Mouse (Mus musculus) hindbrain, embryonic 11.5 days (tissue): ENCODE results near the gene Lmod2. TPM values are rescaled to one million over a fixed set of nuclear protein-coding genes. Genes with fewer than 3 reads are reported as not detected.

Source experiments
- ATAC-seq: fragments of 200-750 bp; cut with Nextera tagmentation; 2 replicates; pipeline ENCODE4 v1.8.0; 2017; ENCODE audit warnings: mild to moderate bottlenecking, moderate TSS enrichment, moderate library complexity; ENCODE audit not compliant: low FRiP score
- DNase-seq: peaks from one replicate; pipeline ENCODE4 v3.0.0-alpha.2; 2015; ENCODE audit warnings: low spot score
- H3K27ac ChIP-seq: fragments of 300-500 bp; sonication (generic); 2 replicates; pipeline ENCODE4 v1.5.1; 2014; ENCODE audit warnings: mild to moderate bottlenecking, low read depth, low read length
- H3K27me3 ChIP-seq: fragments of 300-500 bp; sonication (generic); 2 replicates; pipeline ENCODE4 v1.6.1; 2014; ENCODE audit warnings: mild to moderate bottlenecking, low read length, moderate library complexity, mixed read lengths; ENCODE audit not compliant: control insufficient read depth, insufficient read depth
- H3K36me3 ChIP-seq: fragments of 300-500 bp; sonication (generic); 2 replicates; pipeline ENCODE4 v1.6.1; 2014; ENCODE audit warnings: mild to moderate bottlenecking, low read length, moderate library complexity, mixed read lengths; ENCODE audit not compliant: control insufficient read depth, insufficient read depth
- H3K4me1 ChIP-seq: fragments of 300-500 bp; sonication (generic); replicated peaks from 2 replicates; pipeline ENCODE4 v1.6.1; 2014; ENCODE audit warnings: low read length, mixed read lengths; ENCODE audit not compliant: control insufficient read depth, insufficient read depth
- H3K4me2 ChIP-seq: fragments of 300-500 bp; sonication (generic); replicated peaks from 2 replicates; pipeline ENCODE4 v1.6.1; 2014; ENCODE audit warnings: mild to moderate bottlenecking, low read depth, low read length
- H3K4me3 ChIP-seq: fragments of 300-500 bp; sonication (generic); 2 replicates; pipeline ENCODE4 v1.5.1; 2014; ENCODE audit warnings: low read depth, low read length
- H3K9ac ChIP-seq: fragments of 300-500 bp; sonication (generic); 2 replicates; pipeline ENCODE4 v1.6.1; 2014; ENCODE audit warnings: low read depth, low read length
- H3K9me3 ChIP-seq: fragments of 300-500 bp; sonication (generic); 2 replicates; pipeline ENCODE4 v1.6.1; 2016; ENCODE audit warnings: low read length; ENCODE audit not compliant: control insufficient read depth
- WGBS: fragments of 180-500 bp; shearing (Covaris S2); extraction: QIAGEN DNeasy Blood & Tissue Kit; methylation state at CpG from one replicate; pipeline ENCODE4 v1.1.7; 2014; 5-methylcytosine and 5-hydroxymethylcytosine counted together
- polyA plus RNA-seq: library from polyadenylated mRNA; unstranded; fragments of >200 nt; fragmentation: Nextera tagmentation; extraction: Ambion mirVana; gene quantifications from 2 replicates; pipeline ENCODE4 v1.2.1, GENCODE M21; 2014

Lmod2 gene
- polyA plus RNA-seq, 1 experiment from 2014 or later, result not detected

- H3K36me3 ChIP-seq, result no peaks in the 10 kb centered on the region
- H3K27me3 ChIP-seq, result no peaks in the 10 kb centered on the region
- no peak for ATAC-seq
- H3K9me3 ChIP-seq, result no peaks in the 10 kb centered on the region
- H3K4me3 ChIP-seq, result no peak overlapping the region
- WGBS, result 76% methylated on average over 11 of the region's 11 CpGs
- no peak overlapping the region for H3K27ac ChIP-seq
- H3K9ac ChIP-seq, result no peak overlapping the region
- no peak for DNase-seq
- no peak overlapping the region for H3K4me2 ChIP-seq
- H3K4me1 ChIP-seq, result no peaks in the 10 kb centered on the region
Measured at GRCm38 (mm10) chr6:24570278-24570677, 27.3 kb upstream of the Lmod2 start.

DNA sequence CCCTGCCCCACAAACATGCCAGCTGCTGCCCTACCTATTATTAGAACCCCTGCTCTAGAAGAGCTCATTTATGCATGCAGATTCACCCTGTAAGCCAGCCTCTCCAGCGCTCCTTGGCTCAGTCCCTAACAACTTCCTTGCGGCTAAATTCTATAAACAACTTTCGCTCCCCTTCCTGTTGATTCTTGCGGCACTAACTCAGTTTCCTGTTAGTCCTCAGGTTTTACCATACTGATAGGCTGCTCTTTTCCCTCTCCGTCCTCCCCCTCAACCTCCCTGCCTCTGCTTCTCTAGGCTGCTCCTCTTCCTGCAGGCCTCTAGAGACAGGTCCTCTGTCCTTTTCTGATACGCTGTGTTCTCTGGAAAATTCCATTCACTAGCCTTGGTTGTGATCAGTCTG, 26.4 kb upstream of the Lmod2 start:
- no peaks in the 10 kb centered on the region for H3K4me1 ChIP-seq
- H3K4me3 ChIP-seq, result no peak overlapping the region
- ATAC-seq (no peak), DNase-seq (no peak)
- H3K9ac ChIP-seq, result no peak overlapping the region
- H3K27me3 ChIP-seq, result no peaks in the 10 kb centered on the region
- H3K36me3 ChIP-seq, result no peaks in the 10 kb centered on the region
- no peak overlapping the region for H3K4me2 ChIP-seq
- no peak overlapping the region for H3K27ac ChIP-seq
- H3K9me3 ChIP-seq, result no peaks in the 10 kb centered on the region
- WGBS, result 83% methylated on average over 6 of the region's 6 CpGs

- Histone ChIP-seq H3K27me3 (no peaks in the 10 kb centered on the region), H3K27ac (no peak overlapping the region), H3K4me3 (no peak overlapping the region), H3K4me2 (no peak overlapping the region), H3K9me3 (no peaks in the 10 kb centered on the region), H3K36me3 (no peaks in the 10 kb centered on the region), H3K9ac (no peak overlapping the region), H3K4me1 (no peaks in the 10 kb centered on the region)
- 92% methylated on average over 14 of the region's 14 CpGs for WGBS
- ATAC-seq, result no peak
- no peak for DNase-seq
Measured at GRCm38 (mm10) chr6:24572431-24572830, 25.1 kb upstream of the Lmod2 start.

DNA sequence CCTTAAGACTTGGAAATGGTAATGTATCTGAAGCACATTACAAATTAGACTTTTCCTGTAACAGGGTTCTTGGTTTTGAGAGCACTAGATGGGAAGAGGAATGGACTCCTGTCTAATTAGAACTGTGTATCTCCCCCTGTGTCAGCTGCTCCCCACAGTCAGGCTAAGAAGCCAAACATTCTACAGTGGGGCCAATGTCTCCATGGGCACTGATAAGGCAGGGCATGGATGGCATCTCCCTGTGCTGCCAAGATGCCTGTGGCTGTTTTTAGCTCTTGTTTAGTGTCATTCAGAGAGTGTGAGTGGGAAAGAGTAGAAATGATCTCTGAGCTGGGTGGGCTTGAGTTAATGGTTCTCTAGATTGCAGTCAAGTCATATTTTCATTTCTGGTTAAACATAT, 24.2 kb upstream of the Lmod2 start:
- Histone ChIP-seq H3K4me3 (no peak overlapping the region), H3K36me3 (no peaks in the 10 kb centered on the region), H3K9ac (no peak overlapping the region), H3K4me2 (no peak overlapping the region), H3K27ac (no peak overlapping the region), H3K27me3 (no peaks in the 10 kb centered on the region), H3K4me1 (no peaks in the 10 kb centered on the region), H3K9me3 (no peaks in the 10 kb centered on the region)
- ATAC-seq, result no peak
- no peak for DNase-seq

DNA sequence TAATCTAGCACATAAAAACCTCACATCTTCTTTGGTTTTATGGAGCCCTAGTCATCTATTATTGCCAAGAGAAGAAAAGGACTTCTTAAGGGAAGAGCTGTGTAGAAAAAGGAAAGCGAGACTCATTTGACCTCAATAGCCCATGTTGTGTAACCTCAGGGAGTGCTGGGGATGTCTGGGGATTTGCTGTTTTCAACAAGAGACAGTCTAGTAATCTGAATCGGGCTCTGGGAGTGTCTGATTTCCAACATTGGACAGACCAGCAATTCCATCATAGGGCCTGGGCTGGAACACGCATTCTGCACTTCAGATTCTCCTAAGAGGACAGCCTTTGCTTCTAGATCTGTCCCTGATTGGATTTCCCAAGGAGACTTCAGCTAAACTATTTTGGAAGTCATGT, 14.1 kb upstream of the Lmod2 start:
- DNase-seq, result no peak
- ATAC-seq, result no peak
- 88% methylated on average over 3 of the region's 3 CpGs for WGBS
- no peaks in the 10 kb centered on the region for H3K4me1 ChIP-seq
- H3K4me2 ChIP-seq, result no peak overlapping the region
- no peaks in the 10 kb centered on the region for H3K36me3 ChIP-seq
- no peak overlapping the region for H3K4me3 ChIP-seq
- no peaks in the 10 kb centered on the region for H3K27me3 ChIP-seq
- no peak overlapping the region for H3K27ac ChIP-seq
- H3K9me3 ChIP-seq, result no peaks in the 10 kb centered on the region
- no peak overlapping the region for H3K9ac ChIP-seq

- no peaks in the 10 kb centered on the region for H3K27me3 ChIP-seq
- no peak overlapping the region for H3K9ac ChIP-seq
- no peak overlapping the region for H3K4me3 ChIP-seq
- no peak overlapping the region for H3K27ac ChIP-seq
- H3K9me3 ChIP-seq, result no peaks in the 10 kb centered on the region
- DNase-seq, result no peak
- 54% methylated on average over 10 of the region's 10 CpGs for WGBS
- no peak for ATAC-seq
- no peak overlapping the region for H3K4me2 ChIP-seq
- H3K4me1 ChIP-seq, result no peaks in the 10 kb centered on the region
- H3K36me3 ChIP-seq, result no peaks in the 10 kb centered on the region
Measured at GRCm38 (mm10) chr6:24585431-24586310, 11.9 kb upstream of the Lmod2 start.

DNA sequence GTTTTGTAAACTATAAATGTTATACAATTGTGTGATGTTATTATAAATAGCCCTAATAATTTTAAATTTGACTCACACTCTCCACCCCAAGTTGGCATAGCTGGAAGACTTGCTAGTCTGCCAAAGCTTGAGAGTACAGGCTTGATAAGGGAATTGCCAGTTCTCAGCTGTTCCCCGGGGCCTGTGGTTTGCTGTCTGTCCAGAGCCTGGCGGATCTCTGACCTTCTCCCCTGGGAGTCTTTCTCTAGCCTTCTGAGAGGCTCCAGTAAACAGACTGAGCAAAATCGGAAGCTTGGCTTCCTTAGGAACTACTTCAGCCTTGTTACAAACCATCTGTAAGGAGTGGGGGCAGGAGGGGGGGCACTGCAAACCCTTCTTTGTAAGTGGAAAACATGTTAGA, 10.7 kb upstream of the Lmod2 start:
- no peaks in the 10 kb centered on the region for H3K27me3 ChIP-seq
- ATAC-seq (no peak), DNase-seq (no peak)
- no peaks in the 10 kb centered on the region for H3K4me1 ChIP-seq
- H3K36me3 ChIP-seq, result no peaks in the 10 kb centered on the region
- H3K9ac ChIP-seq, result no peak overlapping the region
- H3K4me3 ChIP-seq, result no peak overlapping the region
- H3K4me2 ChIP-seq, result no peak overlapping the region
- WGBS, result 48% methylated on average over 3 of the region's 3 CpGs
- H3K27ac ChIP-seq, result no peak overlapping the region
- H3K9me3 ChIP-seq, result no peaks in the 10 kb centered on the region

DNA sequence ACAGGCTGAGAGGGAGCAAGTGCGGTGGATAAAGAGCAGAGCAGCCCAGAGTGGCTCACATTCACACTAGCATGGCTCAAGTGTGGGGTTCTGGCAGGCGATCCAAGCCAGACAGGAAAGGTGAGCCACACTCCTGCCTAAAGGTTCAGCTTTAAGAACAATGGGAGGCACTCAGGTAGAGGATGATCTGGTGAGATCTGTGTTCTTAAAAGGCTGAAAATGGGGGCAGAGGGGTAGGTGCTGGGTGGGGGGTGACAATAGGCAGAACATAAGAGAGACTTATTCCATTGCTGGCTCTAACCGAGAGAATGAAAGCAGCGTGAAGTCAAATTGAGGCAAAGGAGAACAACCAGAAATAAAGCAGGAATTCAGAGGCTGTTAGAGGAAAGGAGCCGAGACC, 7.3 kb upstream of the Lmod2 start:
- no peaks in the 10 kb centered on the region for H3K36me3 ChIP-seq
- DNase-seq, result no peak
- H3K27me3 ChIP-seq, result no peaks in the 10 kb centered on the region
- H3K9me3 ChIP-seq, result no peaks in the 10 kb centered on the region
- no peak overlapping the region for H3K4me3 ChIP-seq
- no peak overlapping the region for H3K4me2 ChIP-seq
- ATAC-seq, result no peak
- H3K9ac ChIP-seq, result no peak overlapping the region
- 84% methylated on average over 5 of the region's 5 CpGs for WGBS
- H3K4me1 ChIP-seq, result no peaks in the 10 kb centered on the region
- H3K27ac ChIP-seq, result no peak overlapping the region

DNA sequence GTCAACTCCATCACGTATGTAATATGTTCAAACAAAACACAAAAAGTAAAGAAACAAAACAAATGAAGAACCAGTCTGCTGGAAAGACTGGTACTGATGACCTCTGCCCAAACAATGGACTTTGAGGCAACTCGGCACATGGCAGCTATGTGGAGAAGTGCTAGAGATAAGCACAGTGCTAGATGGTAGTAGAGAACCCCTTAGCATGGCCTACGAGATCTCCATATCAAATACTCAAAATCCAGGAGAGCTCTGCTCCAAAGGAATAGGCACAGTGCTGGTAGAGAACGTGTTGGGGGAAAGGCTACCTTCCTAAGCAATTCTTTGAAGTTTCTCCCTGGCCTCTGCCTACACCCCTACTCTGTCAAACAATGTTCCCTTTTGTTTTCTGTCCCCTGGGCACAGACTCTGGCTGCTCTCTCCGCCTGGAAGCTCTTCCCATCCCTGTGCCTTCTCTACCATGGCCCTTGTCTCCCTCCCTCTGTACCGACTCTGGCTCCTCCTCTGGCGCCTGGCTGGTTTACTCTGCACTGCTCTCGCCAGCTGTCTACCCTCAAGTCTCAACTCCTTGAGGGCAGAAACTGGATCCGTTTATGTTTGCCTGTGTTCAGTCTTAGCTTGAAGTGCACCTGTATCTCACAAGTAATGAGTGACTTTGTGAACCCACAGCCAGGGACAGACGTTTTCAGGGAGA, 5.9 kb upstream of the Lmod2 start:
- no peak for DNase-seq
- Histone ChIP-seq H3K4me3 (no peak overlapping the region), H3K9me3 (no peaks in the 10 kb centered on the region), H3K36me3 (no peaks in the 10 kb centered on the region), H3K27ac (no peak overlapping the region), H3K27me3 (no peaks in the 10 kb centered on the region), H3K4me1 (no peaks in the 10 kb centered on the region), H3K9ac (no peak overlapping the region), H3K4me2 (no peak overlapping the region)
- 44% methylated on average over 10 of the region's 10 CpGs for WGBS
- ATAC-seq, result 0 out of 2 replicates have a peak, but pooled peaks have one; percentile 6
